10 mouse cellular contexts compared by ENCODE assay signal in the genomic region with DNA sequence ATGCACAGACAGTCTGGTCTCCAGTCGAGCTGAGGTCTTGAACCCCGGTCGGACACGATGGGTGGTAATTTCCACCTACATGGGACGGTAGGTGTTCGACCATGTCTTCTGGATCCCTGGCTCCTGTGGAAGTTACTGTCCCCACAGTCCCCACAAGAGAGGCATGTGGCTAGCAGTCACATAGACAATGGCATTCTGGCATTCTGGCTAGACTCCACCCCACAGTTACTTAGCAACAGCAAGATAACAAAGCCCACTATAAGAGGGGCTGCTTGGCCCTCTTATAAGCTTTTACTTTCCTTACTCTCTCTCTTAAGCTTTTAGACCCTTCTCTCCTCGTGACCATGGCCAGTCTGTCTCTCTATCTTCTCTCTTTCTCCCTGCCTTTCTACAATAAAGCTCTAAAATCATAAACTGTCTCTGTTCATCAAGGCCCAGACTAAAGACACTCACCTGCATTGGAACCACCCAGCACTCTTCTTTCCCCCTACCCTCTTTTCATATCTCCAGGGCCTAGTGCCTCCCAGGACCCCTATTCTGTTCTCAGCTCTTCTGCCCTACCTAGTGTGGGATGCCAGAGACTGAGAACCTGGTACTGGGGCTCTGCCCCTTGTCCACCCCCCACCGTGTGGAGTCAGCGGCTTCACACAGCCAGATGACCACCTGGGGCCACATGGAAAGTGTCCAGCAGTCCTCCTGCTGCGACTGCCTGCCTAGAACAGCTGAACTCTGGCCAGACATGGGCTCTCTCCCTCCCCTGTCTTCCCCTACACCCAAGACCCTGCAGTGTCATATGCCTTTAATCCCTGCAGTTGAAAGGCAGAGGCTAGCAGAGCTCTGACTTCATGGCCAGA. TPM values are rescaled to one million over a fixed set of nuclear protein-coding genes. Genes with fewer than 3 reads are reported as not detected.
A peak's percentile ranks its signal among the peaks of the same experiment; 100 is the strongest.
DNase-seq lines count a peak whose midpoint lies in the region; ATAC-seq lines count a peak whose summit lies in the region.
"Had no signal": no experiment of that assay in that cellular context is flagged by ENCODE, and none has a peak within 500 bp of the region (broad histone marks: within the 10 kb centered on the region; RNA-seq: fewer than 3 reads in every experiment).

No protein-coding gene starts in this region.

- H3K9me3 ChIP-seq in liver, embryonic 11.5 days (ENCODE audit: control insufficient read depth, low read length), result no peaks in the 10 kb centered on the region
- H3K9me3 ChIP-seq in kidney, embryonic 16.5 days (ENCODE audit: low read length), result no peaks in the 10 kb centered on the region
- H3K9me3 ChIP-seq: limb, embryonic 13.5 days had no signal

- H3K4me3 ChIP-seq in liver, embryonic 11.5 days (ENCODE audit: low read depth, low read length), result no peak overlapping the region
- no peak overlapping the region for H3K4me3 ChIP-seq in kidney, embryonic 16.5 days (ENCODE audit: low read length)
- H3K4me3 ChIP-seq: limb, embryonic 13.5 days had no signal

- 68% methylated on average over 10 of the region's 10 CpGs for WGBS in liver, embryonic 11.5 days
- 76% methylated on average over 10 of the region's 10 CpGs for WGBS in kidney, embryonic 16.5 days

- 0 out of 2 replicates have a peak, but pooled peaks cover 2% of the 10 kb centered on the region for H3K4me1 ChIP-seq in liver, embryonic 11.5 days (replicated peaks; ENCODE audit: control insufficient read depth, insufficient read depth, low read length)
- peaks cover 19% of the 10 kb centered on the region for H3K4me1 ChIP-seq in kidney, embryonic 16.5 days (ENCODE audit: insufficient read depth, low read length)

- H3K27me3 ChIP-seq in liver, embryonic 11.5 days (replicated peaks; ENCODE audit: control insufficient read depth, insufficient read depth, low read length), result no peaks in the 10 kb centered on the region
- no peaks in the 10 kb centered on the region for H3K27me3 ChIP-seq in kidney, embryonic 16.5 days (ENCODE audit: insufficient read depth, low read length)
- H3K27me3 ChIP-seq: limb, embryonic 13.5 days had no signal

- H3K27ac ChIP-seq in liver, embryonic 11.5 days (ENCODE audit: low read depth, low read length), result no peak overlapping the region
- no peak overlapping the region for H3K27ac ChIP-seq in kidney, embryonic 16.5 days (ENCODE audit: low read length)
- H3K27ac ChIP-seq: limb, embryonic 13.5 days had no signal

- no peaks in the 10 kb centered on the region for H3K36me3 ChIP-seq in liver, embryonic 11.5 days (ENCODE audit: control insufficient read depth, insufficient read depth, low read length)
- no peaks in the 10 kb centered on the region for H3K36me3 ChIP-seq in kidney, embryonic 16.5 days (ENCODE audit: insufficient read depth, low read length)
- H3K36me3 ChIP-seq: limb, embryonic 13.5 days had no signal

- DNase-seq in cerebellum, postnatal 10 days, result peak; percentile 26 to 48
- no peak for DNase-seq in cerebellum, adult 9-10 months
- DNase-seq in liver, embryonic 11.5 days (ENCODE audit: low spot score), result no peak
- DNase-seq in liver, result no peak
- peak; percentile 26 for DNase-seq in retina, embryonic 14.5 days (ENCODE audit: low spot score)
- DNase-seq in left cerebral cortex, adult 8-10 months (ENCODE audit: low spot score in 2 of 2), result no peak
- DNase-seq in thymus, postnatal 10 days (ENCODE audit: low spot score in 2 of 2), result no peak
- DNase-seq: gastrocnemius, postnatal 14 days had no signal

- 0 out of 2 replicates have a peak, but pooled peaks have one; percentile 12 for ATAC-seq in liver, embryonic 11.5 days (replicated peaks; ENCODE audit: low FRiP score)
- peak; percentile 36; the same call in 1 of the 2 replicates for ATAC-seq in kidney, embryonic 16.5 days (ENCODE audit: low FRiP score, low TSS enrichment)

- H3K9ac ChIP-seq in liver, embryonic 11.5 days (ENCODE audit: low read depth, low read length), result no peak overlapping the region
- no peak overlapping the region for H3K9ac ChIP-seq in kidney, embryonic 16.5 days (replicated peaks; ENCODE audit: low read length)
- H3K9ac ChIP-seq: limb, embryonic 13.5 days had no signal

- no peak overlapping the region for H3K4me2 ChIP-seq in liver, embryonic 11.5 days
- no peak overlapping the region for H3K4me2 ChIP-seq in kidney, embryonic 16.5 days (replicated peaks; ENCODE audit: low read depth, low read length)
- H3K4me2 ChIP-seq: limb, embryonic 13.5 days had no signal

RNA-seq across cellular contexts. Expression of gene P3h2, which starts 28.1 kb away (rescaled TPM):
- polyA plus RNA-seq in liver, embryonic 11.5 days (2014; fragmentation: Nextera tagmentation; extraction: Ambion mirVana), result 2.8 and 2.9 TPM in 2 replicates
- polyA plus RNA-seq in kidney, embryonic 16.5 days (2015; fragmentation: Nextera tagmentation; extraction: Ambion mirVana), result 6.3 and 7.0 TPM in 2 replicates
- 1 to 10 TPM; 3.0 to 5.4 (median 4.1) TPM for total RNA-seq in left cerebral cortex, adult 8-10 months (2022)

Comparison
In these comparisons a context has a peak if more than half of its experiments do, and no peak if none do; other contexts are left out.
1. DNase-seq: peak in cerebellum, postnatal 10 days (2 of 2) and retina, embryonic 14.5 days (single experiment); none in cerebellum, adult 9-10 months (single experiment), liver, embryonic 11.5 days (single experiment), liver (single experiment), left cerebral cortex, adult 8-10 months (0 of 2) and thymus, postnatal 10 days (0 of 2).